Mouse (Mus musculus) right cerebral cortex, adult 2 months (tissue): Measurements from ENCODE around the gene Wfdc9.
"Not testable (repeated sequence)": the region's sequence is repeated elsewhere in the genome, so short reads cannot be mapped to it uniquely, and the experiment has no call there.

Source experiments
- DNase-seq, 2 experiments: peaks; one replicate each; pipeline ENCODE4 v3.0.0; 2021 to 2022; ENCODE audit warnings: low spot score in 2 of 2

Gene Wfdc9

GRCm38 (mm10) chr2:164619050-164619449, 37.3 kb downstream of the Wfdc9 start:
- no peak for DNase-seq

- DNase-seq = no peak
Measured at GRCm38 (mm10) chr2:164615386-164615785, 41.0 kb downstream of the Wfdc9 start.

- not testable (repeated sequence) for DNase-seq
Measured at GRCm38 (mm10) chr2:164613471-164613870, 42.9 kb downstream of the Wfdc9 start, which contains the start of the genes Wfdc6b and Wfdc8. Wfdc6b (plus strand) TSS chr2:164613522. Wfdc8 (minus strand) TSS chr2:164613626.

GRCm38 (mm10) chr2:164608781-164609180, 47.6 kb downstream of the Wfdc9 start:
- no peak for DNase-seq

GRCm38 (mm10) chr2:164604411-164604810, 52.0 kb downstream of the Wfdc9 start:
- DNase-seq = peak; percentile 6 to 23

- no peak for DNase-seq
Measured at GRCm38 (mm10) chr2:164603482-164603881, 52.9 kb downstream of the Wfdc9 start.

GRCm38 (mm10) chr2:164600179-164600578, 56.2 kb downstream of the Wfdc9 start:
- DNase-seq = no peak
